ENCODE assay signal across 9 mouse cellular contexts in the genomic region with DNA sequence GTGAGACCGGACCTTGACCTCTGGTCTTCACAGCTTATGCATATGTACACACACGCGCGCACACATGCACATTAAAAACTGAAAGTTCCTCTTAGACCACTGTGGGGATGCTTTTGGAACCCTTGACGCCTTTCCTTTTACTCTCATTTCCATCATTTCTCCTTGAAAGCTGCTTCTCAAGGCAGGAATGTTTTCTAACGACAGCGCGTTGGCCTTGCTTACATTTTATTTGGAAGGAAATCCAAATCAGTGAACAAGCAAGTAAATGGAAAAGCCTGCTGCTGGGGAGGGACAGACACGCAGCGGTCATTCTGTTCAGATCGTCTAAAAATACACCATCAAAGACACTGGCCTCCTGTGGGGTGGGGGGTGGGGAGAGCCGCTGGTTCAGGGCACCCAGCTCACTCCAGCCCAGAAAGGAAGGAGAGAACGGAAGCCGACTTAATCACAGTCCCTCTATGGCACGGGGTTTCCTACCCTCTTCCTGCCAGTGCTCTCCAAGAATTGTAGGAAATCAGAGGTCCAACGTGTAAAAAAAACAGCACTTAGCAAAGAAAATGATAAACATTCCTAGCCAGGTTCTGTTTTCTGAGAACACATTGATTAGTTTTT.
DNase-seq lines count a peak whose midpoint lies in the region; ATAC-seq and TF ChIP-seq lines count a peak whose summit lies in the region.
"Had no signal": no experiment of that assay in that cellular context is flagged by ENCODE, and none has a peak within 500 bp of the region (broad histone marks: within the 10 kb centered on the region; RNA-seq: fewer than 3 reads in every experiment).

No protein-coding gene starts in this region.

- no peaks in the 10 kb centered on the region for H3K27me3 ChIP-seq in lung, embryonic 14.5 days (ENCODE audit: insufficient read depth, low read length)
- H3K27me3 ChIP-seq in limb, embryonic 10.5 days (ENCODE audit: low read depth, poor library complexity, severe bottlenecking) = no peaks in the 10 kb centered on the region
- H3K27me3 ChIP-seq in stomach, embryonic 16.5 days (ENCODE audit: control insufficient read depth, insufficient read depth, low read length) = no peaks in the 10 kb centered on the region

- H3K27ac ChIP-seq in lung, embryonic 14.5 days (ENCODE audit: low read depth) = peak overlapping the region; percentile 54
- H3K27ac ChIP-seq in limb, embryonic 10.5 days = peak overlapping the region; percentile 51; the same call in 1 of the 2 replicates
- H3K27ac ChIP-seq in stomach, embryonic 16.5 days (ENCODE audit: low read length) = peak overlapping the region; percentile 13; the same call in 1 of the 2 replicates

- no peak overlapping the region for H3K9ac ChIP-seq in lung, embryonic 14.5 days
- no peak overlapping the region for H3K9ac ChIP-seq in stomach, embryonic 16.5 days (ENCODE audit: low read length)

- ATAC-seq in lung, embryonic 14.5 days (ENCODE audit: insufficient read depth) = peak; percentile 71
- peak; percentile 63; the same call in 1 of the 2 replicates for ATAC-seq in stomach, embryonic 16.5 days (ENCODE audit: insufficient read depth, low FRiP score)
- ATAC-seq in activated CD4-positive, CD25-positive, alpha-beta regulatory T cell, adult 4 months = no peak

- no peaks in the 10 kb centered on the region for H3K9me3 ChIP-seq in lung, embryonic 14.5 days (ENCODE audit: low read depth, low read length)
- H3K9me3 ChIP-seq in limb, embryonic 10.5 days (replicated peaks) = no peaks in the 10 kb centered on the region
- no peaks in the 10 kb centered on the region for H3K9me3 ChIP-seq in stomach, embryonic 16.5 days (replicated peaks; ENCODE audit: control insufficient read depth, low read length)
- H3K9me3 ChIP-seq: G1E had no signal

- WGBS in lung, embryonic 14.5 days = 29% methylated on average over 16 of the region's 16 CpGs
- 19% methylated on average over 16 of the region's 16 CpGs for WGBS in lung, adult 2 months
- 54% methylated on average over 16 of the region's 16 CpGs for WGBS in limb, embryonic 10.5 days
- WGBS in stomach, embryonic 16.5 days = 37% methylated on average over 16 of the region's 16 CpGs

- intact Hi-C loops in heart, postnatal 14 days (cut with DNase I) = loop anchor here (5.0 to 10.0 kb wide), 4 partner anchors 104 to 284 kb away; partner anchors contain the start of genes 4933402D24Rik and Klf7

- no peak overlapping the region for H3K4me3 ChIP-seq in lung, embryonic 14.5 days (ENCODE audit: low read depth, low read length)
- H3K4me3 ChIP-seq in lung, adult 2 months (replicated peaks; ENCODE audit: extremely low read depth, low read depth, low read length) = no peak overlapping the region
- H3K4me3 ChIP-seq in limb, embryonic 10.5 days = no peak overlapping the region
- H3K4me3 ChIP-seq in stomach, embryonic 16.5 days (replicated peaks; ENCODE audit: low read length) = no peak overlapping the region

- TF ChIP-seq CTCF in lung, embryonic 14.5 days (IDR thresholded peaks at IDR 0.05; ENCODE audit: low read depth) = no peak
- no peak for TF ChIP-seq CTCF in lung, adult 2 months (IDR thresholded peaks at IDR 0.05; ENCODE audit: insufficient read depth, low read length)

- no peak for TF ChIP-seq POLR2A in lung, adult 2 months (IDR thresholded peaks at IDR 0.05; ENCODE audit: borderline replicate concordance, extremely low read depth, low read depth, low read length)

- peaks cover 16% of the 10 kb centered on the region for H3K4me1 ChIP-seq in lung, embryonic 14.5 days (ENCODE audit: insufficient read depth)
- H3K4me1 ChIP-seq in lung, adult 2 months (ENCODE audit: control insufficient read depth, insufficient read depth, low read length) = peaks cover 17% of the 10 kb centered on the region; the same call in 1 of the 2 replicates
- peaks cover 39% of the 10 kb centered on the region for H3K4me1 ChIP-seq in limb, embryonic 10.5 days
- peaks cover 7% of the 10 kb centered on the region; the same call in 1 of the 2 replicates for H3K4me1 ChIP-seq in stomach, embryonic 16.5 days (ENCODE audit: control insufficient read depth, insufficient read depth, low read length)

- H3K4me2 ChIP-seq in lung, embryonic 14.5 days = peak overlapping the region; percentile 3
- H3K4me2 ChIP-seq in stomach, embryonic 16.5 days (ENCODE audit: low read depth, low read length) = peak overlapping the region; percentile 35

- no peaks in the 10 kb centered on the region for H3K36me3 ChIP-seq in lung, embryonic 14.5 days (ENCODE audit: insufficient read depth)
- H3K36me3 ChIP-seq in limb, embryonic 10.5 days = no peaks in the 10 kb centered on the region
- no peaks in the 10 kb centered on the region for H3K36me3 ChIP-seq in stomach, embryonic 16.5 days (ENCODE audit: control insufficient read depth, insufficient read depth, low read length)
- H3K36me3 ChIP-seq: G1E had no signal

- DNase-seq in lung, embryonic 14.5 days = peak; percentile 63
- no peak for DNase-seq in lung, adult 2 months
- peak; percentile 16 to 42 for DNase-seq in heart, postnatal 14 days
- no peak for DNase-seq in limb, embryonic 10.5 days (ENCODE audit: low spot score)
- no peak for DNase-seq in retina, embryonic 14.5 days (ENCODE audit: low spot score)
- no peak for DNase-seq in ovary, postnatal 10 days (ENCODE audit: low spot score)

Comparison
In these comparisons a context has a peak if more than half of its experiments do, and no peak if none do; other contexts are left out.
1. DNase-seq: peak in lung, embryonic 14.5 days (single experiment) and heart, postnatal 14 days (2 of 2); none in lung, adult 2 months (single experiment), limb, embryonic 10.5 days (single experiment), retina, embryonic 14.5 days (single experiment) and ovary, postnatal 10 days (single experiment).
2. Peak in every context shown above with its lines, with median percentiles within 50 percentile points of each other: H3K27ac ChIP-seq.